In genomic region chr5:136706803-136707202, GRCm38 (mm10) we compare ENCODE assay signal across 8 mouse cellular contexts. TPM values are rescaled to one million over a fixed set of nuclear protein-coding genes. Genes with fewer than 3 reads are reported as not detected.
DNase-seq lines count a peak whose midpoint lies in the region; ATAC-seq lines count a peak whose summit lies in the region.

No protein-coding gene starts in this region.

- ATAC-seq in CD4-positive, CD25-positive, alpha-beta regulatory T cell, adult 4 months = peak; percentile 69

- peak; percentile 54 for DNase-seq in WW6 (ENCODE audit: low read depth, low spot score)
- peak; percentile 65 to 79 for DNase-seq in cerebellum, postnatal 4 days (ENCODE audit: low spot score in 2 of 2)
- peak; percentile 80 to 88 for DNase-seq in heart, postnatal 10 days
- DNase-seq in layer of hippocampus, adult 9-10 months (ENCODE audit: low spot score) = peak; percentile 26
- DNase-seq in lung, postnatal 36 days = peak; percentile 76
- peak; percentile 80 for DNase-seq in right cerebral cortex, postnatal 4 days
- peak; percentile 52 for DNase-seq in yolk sac, embryonic 10.5 days (ENCODE audit: low spot score)

- intact Hi-C loops in heart, postnatal 10 days (cut with DNase I) = loop anchor here (5.0 kb wide), 3 partner anchors 140 to 505 kb away; partner anchors contain the start of gene Cux1

RNA-seq across cellular contexts. Expression of gene Myl10, which starts 13.9 kb away (rescaled TPM):
- polyA plus RNA-seq in CD4-positive, CD25-positive, alpha-beta regulatory T cell, adult 4 months (2017; shearing (Covaris generic)) = under 1 TPM in 1 of 2 experiments, not detected in 1; 0.66 TPM
- total RNA-seq in heart, postnatal 10 days (2021) = not detected

Comparison
In these comparisons a context has a peak if more than half of its experiments do, and no peak if none do; other contexts are left out.
1. Peak in every context shown above with its lines: DNase-seq and ATAC-seq.
2. DNase-seq: peak in every context shown above with its lines; median percentile 84 in heart, postnatal 10 days; 80 in right cerebral cortex, postnatal 4 days; 76 in lung, postnatal 36 days; 72 in cerebellum, postnatal 4 days; 54 in WW6; 52 in yolk sac, embryonic 10.5 days; 26 in layer of hippocampus, adult 9-10 months.